Mouse (Mus musculus) intestine, embryonic 14.5 days (tissue): Measurements from ENCODE around the gene Rps27l. TPM values are rescaled to one million over a fixed set of nuclear protein-coding genes. Genes with fewer than 3 reads are reported as not detected.

Source experiments
- ATAC-seq: fragments of 200-750 bp; cut with Nextera tagmentation; replicated peaks from 2 replicates; pipeline ENCODE4 v1.8.0; 2017; ENCODE audit warnings: low read depth, moderate number of reproducible peaks, moderate TSS enrichment, moderate library complexity; ENCODE audit not compliant: low FRiP score, low TSS enrichment
- DNase-seq: peaks from one replicate; pipeline ENCODE4 v3.0.0-alpha.2; 2018; ENCODE audit warnings: low spot score
- H3K27ac ChIP-seq: fragments of 300-500 bp; sonication (generic); 2 replicates; pipeline ENCODE4 v1.5.1; 2014; ENCODE audit warnings: low read depth, mild to moderate bottlenecking, control low read depth
- H3K27me3 ChIP-seq: fragments of 300-500 bp; sonication (generic); replicated peaks from 2 replicates; pipeline ENCODE4 v1.6.1; 2014; ENCODE audit warnings: low read length, control low read depth; ENCODE audit not compliant: control insufficient read depth, insufficient read depth
- H3K36me3 ChIP-seq: fragments of 300-500 bp; sonication (generic); 2 replicates; pipeline ENCODE4 v1.6.1; 2014; ENCODE audit warnings: low read length, control low read depth; ENCODE audit not compliant: control insufficient read depth, insufficient read depth
- H3K4me1 ChIP-seq: fragments of 300-500 bp; sonication (generic); replicated peaks from 2 replicates; pipeline ENCODE4 v1.6.1; 2014; ENCODE audit warnings: low read length, control low read depth, mixed read lengths; ENCODE audit not compliant: control insufficient read depth, insufficient read depth
- H3K4me2 ChIP-seq: fragments of 300-500 bp; sonication (generic); 2 replicates; pipeline ENCODE4 v1.6.1; 2014; ENCODE audit warnings: low read length
- H3K4me3 ChIP-seq: fragments of 300-500 bp; sonication (generic); 2 replicates; pipeline ENCODE4 v1.5.1; 2014; ENCODE audit warnings: low read depth, low read length, control low read depth, mixed read lengths
- H3K9ac ChIP-seq: fragments of 300-500 bp; sonication (generic); 2 replicates; pipeline ENCODE4 v1.6.1; 2014; ENCODE audit warnings: mild to moderate bottlenecking, low read length
- H3K9me3 ChIP-seq: fragments of 300-500 bp; sonication (generic); 2 replicates; pipeline ENCODE4 v1.6.1; 2016; ENCODE audit warnings: low read length, control low read depth; ENCODE audit not compliant: control insufficient read depth
- WGBS: fragments of 180-500 bp; shearing (Covaris S2); extraction: QIAGEN DNeasy Blood & Tissue Kit; methylation state at CpG from one replicate; pipeline ENCODE4 v1.1.7; 2014; 5-methylcytosine and 5-hydroxymethylcytosine counted together
- polyA plus RNA-seq: library from polyadenylated mRNA; unstranded; fragments of >200 nt; fragmentation: Nextera tagmentation; extraction: Ambion mirVana; gene quantifications from 2 replicates; pipeline ENCODE4 v1.2.1, GENCODE M21; 2014

The Rps27l gene
- polyA plus RNA-seq, 1 experiment from 2014 or later: 793 TPM

DNA sequence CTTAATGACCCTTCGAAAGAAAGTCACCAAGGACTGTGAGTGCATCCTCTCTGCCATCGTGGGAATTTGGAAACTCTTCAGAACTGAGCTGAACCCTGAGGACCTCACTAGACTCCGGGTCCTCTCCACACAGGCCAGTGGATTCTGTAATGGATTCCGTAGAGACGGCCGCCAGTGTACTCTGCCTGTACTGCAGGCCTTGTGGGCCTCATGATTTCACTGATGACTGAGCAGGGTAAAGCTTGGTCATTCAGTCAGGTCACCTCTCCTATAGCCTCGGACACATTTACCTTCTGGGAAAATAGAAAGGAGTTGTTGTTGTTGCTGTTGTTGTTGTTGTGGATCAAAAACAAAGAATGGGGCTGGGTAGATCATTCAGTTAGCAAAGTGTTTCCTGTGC is 36.2 kb downstream of the Rps27l start:
- H3K4me1 ChIP-seq: no peaks in the 10 kb centered on the region
- no peak overlapping the region for H3K9ac ChIP-seq
- DNase-seq (no peak), ATAC-seq (no peak; the same call in 1 of the 2 replicates)
- 84% methylated on average over 7 of the region's 7 CpGs for WGBS
- H3K4me2 ChIP-seq: no peak overlapping the region
- peak overlapping the region; percentile 13; the same call in 1 of the 2 replicates for H3K27ac ChIP-seq
- no peak overlapping the region for H3K4me3 ChIP-seq
- no peaks in the 10 kb centered on the region for H3K27me3 ChIP-seq
- H3K36me3 ChIP-seq: no peaks in the 10 kb centered on the region
- no peaks in the 10 kb centered on the region for H3K9me3 ChIP-seq

DNA sequence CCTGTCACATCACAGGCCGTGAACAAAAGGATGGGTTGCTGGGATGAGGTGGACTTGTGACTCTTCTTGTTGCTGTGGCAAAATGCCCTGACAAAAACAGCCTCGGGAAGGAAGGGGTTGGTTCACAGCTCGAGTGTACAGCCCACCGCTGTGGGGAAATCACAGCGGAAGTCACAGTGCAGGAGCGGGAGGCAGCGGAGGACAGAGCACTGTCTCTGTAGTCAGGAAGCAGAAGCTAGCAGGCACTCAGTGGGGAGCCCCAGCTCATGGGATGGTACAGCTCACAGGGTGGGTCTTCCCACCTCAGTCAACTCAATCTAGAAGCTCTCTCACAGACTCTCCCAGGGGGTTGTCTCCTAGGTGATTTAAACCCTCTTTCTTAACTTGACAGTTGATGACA is 39.5 kb downstream of the Rps27l start:
- WGBS: 84% methylated on average over 7 of the region's 7 CpGs
- Histone ChIP-seq H3K9ac (no peak overlapping the region), H3K36me3 (no peaks in the 10 kb centered on the region), H3K9me3 (no peaks in the 10 kb centered on the region), H3K4me3 (no peak overlapping the region), H3K27me3 (no peaks in the 10 kb centered on the region), H3K4me2 (no peak overlapping the region), H3K4me1 (peaks cover 29% of the 10 kb centered on the region), H3K27ac (no peak overlapping the region)
- no peak for DNase-seq
- ATAC-seq: no peak

DNA sequence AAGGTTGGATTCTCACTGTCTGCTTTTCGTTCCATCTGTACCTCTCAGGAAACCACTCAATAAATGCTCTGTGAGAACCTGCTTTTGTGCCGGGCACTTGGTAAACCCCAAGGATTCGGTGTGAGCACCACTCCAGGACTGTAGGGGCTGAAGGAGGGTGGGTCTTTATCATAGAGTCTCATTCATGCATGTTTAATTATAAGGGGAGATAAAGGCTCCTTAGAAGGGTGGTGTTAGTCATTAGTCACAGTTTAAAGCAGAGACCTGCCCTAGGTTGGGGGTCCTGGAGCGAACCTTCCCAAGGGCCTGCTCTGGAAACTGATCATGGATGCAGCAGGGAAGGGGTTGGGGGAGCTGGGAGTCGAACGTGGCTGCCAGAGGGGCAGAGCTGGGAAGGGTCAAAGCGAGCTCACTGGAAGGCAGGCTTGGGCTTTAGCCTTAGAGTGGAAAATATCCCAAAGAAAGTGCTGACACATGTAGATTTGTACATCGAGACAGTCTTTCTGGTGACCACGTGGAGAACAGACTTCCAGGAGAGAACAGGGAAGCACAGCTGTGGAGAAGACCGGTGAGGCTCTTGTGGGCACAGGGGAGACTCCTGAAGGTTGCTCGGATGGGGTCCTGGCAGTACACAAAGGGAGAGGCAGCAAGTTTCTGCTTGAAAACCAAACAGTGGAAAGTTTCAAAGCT is 42.5 kb downstream of the Rps27l start:
- WGBS: 39% methylated on average over 11 of the region's 11 CpGs
- Histone ChIP-seq H3K9me3 (0 out of 2 replicates have a peak, but pooled peaks cover 4% of the 10 kb centered on the region), H3K9ac (no peak overlapping the region), H3K4me2 (no peak overlapping the region), H3K4me3 (no peak overlapping the region), H3K27me3 (no peaks in the 10 kb centered on the region), H3K36me3 (no peaks in the 10 kb centered on the region), H3K4me1 (peaks cover 29% of the 10 kb centered on the region), H3K27ac (peak overlapping the region; percentile 93)
- 0 out of 2 replicates have a peak, but pooled peaks have one; percentile 12 for ATAC-seq
- DNase-seq: peak; percentile 68

DNA sequence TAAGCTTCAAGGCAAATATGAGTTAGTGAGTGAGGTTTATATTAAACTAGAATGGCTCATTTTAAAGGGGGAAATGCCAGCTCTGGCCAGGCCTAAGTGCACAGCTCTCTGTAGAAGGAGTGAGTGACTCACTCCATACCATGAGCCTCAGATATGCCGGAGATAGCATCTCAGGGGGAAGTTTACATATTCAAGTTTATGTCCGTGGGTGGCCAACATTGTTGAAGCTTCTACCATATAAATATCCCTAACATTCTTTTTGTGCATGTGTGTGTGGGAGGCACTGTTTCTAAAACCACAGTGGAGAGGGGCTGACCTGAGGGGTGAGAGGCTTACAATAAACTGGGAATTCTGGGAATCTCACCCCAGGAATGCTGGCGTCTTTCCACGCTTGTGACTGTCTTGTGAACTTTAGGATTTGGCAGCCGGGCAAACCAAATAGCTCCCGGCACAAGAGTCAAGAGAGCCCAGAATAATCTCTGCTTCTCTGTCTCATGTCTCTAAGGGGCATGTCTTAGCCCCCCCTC is 43.1 kb downstream of the Rps27l start:
- WGBS: 13% methylated on average over 6 of the region's 6 CpGs
- DNase-seq (peak; percentile 72), ATAC-seq (peak; percentile 68)
- Histone ChIP-seq H3K4me2 (no peak overlapping the region), H3K27me3 (no peaks in the 10 kb centered on the region), H3K9ac (no peak overlapping the region), H3K9me3 (0 out of 2 replicates have a peak, but pooled peaks cover 4% of the 10 kb centered on the region), H3K4me3 (no peak overlapping the region), H3K36me3 (no peaks in the 10 kb centered on the region), H3K27ac (peak overlapping the region; percentile 93), H3K4me1 (peaks cover 29% of the 10 kb centered on the region)

DNA sequence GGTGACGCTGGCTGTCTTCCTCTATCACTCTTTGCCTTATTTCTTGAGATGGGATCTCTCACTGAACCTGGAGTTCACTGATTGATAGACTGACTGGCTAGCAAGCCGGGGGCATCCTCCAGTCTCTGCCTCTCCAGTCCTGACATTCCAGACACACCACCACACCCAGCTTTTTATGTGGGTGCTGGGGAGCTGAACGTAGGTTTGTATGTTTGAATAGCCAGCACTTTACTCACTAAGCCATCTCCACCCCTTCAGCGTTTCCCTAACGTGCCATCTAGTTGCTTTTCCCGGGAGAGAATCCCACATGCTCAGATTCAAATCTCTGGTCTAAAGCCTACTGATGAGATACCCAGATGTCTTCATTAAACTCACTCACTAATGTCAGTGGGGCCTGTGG is 43.7 kb downstream of the Rps27l start:
- peak overlapping the region; percentile 93 for H3K27ac ChIP-seq
- DNase-seq: no peak
- H3K4me1 ChIP-seq: peaks cover 29% of the 10 kb centered on the region
- no peak for ATAC-seq
- H3K27me3 ChIP-seq: no peaks in the 10 kb centered on the region
- 0 out of 2 replicates have a peak, but pooled peaks cover 4% of the 10 kb centered on the region for H3K9me3 ChIP-seq
- WGBS: 39% methylated on average over 6 of the region's 6 CpGs
- H3K4me2 ChIP-seq: no peak overlapping the region; the same call in 1 of the 2 replicates
- no peak overlapping the region for H3K9ac ChIP-seq
- no peak overlapping the region for H3K4me3 ChIP-seq
- no peaks in the 10 kb centered on the region for H3K36me3 ChIP-seq

DNA sequence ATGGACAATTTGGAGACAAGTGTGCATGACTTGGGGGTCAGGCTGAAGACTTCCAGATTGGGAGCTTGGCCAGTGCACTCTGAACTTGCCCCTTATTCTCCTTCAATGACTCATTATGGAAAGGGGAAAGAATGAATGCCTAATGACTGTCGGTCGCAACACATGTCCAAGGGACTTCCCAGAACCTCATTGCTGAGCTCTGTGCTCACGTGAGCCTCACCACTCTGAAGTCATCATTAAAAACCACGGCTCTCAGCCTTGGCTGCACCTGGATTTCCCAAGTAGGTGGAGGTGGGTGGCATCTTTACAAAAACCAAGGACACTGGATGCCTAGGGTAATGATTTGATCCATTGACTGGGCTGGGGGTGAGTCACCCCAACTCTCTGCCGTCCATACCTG is 44.2 kb downstream of the Rps27l start:
- H3K9ac ChIP-seq: no peak overlapping the region
- peak overlapping the region; percentile 93; the same call in 1 of the 2 replicates for H3K27ac ChIP-seq
- H3K4me3 ChIP-seq: no peak overlapping the region
- no peak overlapping the region for H3K4me2 ChIP-seq
- H3K4me1 ChIP-seq: peaks cover 29% of the 10 kb centered on the region
- no peaks in the 10 kb centered on the region for H3K27me3 ChIP-seq
- 87% methylated on average over 5 of the region's 5 CpGs for whole genome bisulfite sequencing
- ATAC-seq (no peak), DNase-seq (no peak)
- H3K36me3 ChIP-seq: no peaks in the 10 kb centered on the region
- H3K9me3 ChIP-seq: 0 out of 2 replicates have a peak, but pooled peaks cover 4% of the 10 kb centered on the region

DNA sequence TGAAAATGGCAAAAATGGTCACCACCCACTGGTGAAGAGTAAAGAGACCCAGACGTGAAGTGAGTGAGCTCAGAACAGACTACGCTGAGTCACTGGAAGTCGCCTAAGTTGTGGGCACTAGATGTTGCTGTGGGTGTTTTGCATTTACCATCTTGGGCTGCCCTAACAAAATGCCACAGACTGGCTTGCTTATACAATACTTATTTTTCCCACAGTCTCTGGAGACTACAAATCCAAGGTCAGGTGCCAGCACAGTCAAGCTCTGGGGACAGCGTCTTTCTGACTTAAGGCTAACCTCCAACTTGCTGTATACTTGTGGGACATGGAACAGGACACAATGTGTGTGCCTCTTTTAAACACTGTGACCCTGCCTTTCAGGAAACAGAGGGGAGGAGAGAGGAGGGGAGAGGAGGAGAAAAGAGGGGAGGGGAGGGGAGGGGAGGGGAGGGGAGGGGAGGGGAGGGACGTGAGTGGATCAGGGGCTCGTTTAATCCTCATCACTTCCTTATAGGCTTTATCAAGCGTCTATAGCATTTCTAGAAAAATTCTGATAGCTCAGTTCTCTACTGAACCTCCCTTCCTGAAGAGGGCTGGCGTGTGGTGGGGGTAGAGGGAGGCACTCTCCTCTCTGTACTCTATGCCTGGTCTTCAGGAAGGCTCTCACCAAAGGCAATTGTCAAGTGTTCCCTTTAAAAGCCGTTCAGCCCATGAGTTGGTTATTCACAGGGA is 45.3 kb downstream of the Rps27l start:
- H3K27me3 ChIP-seq: no peaks in the 10 kb centered on the region
- DNase-seq: no peak
- WGBS: 61% methylated on average over 9 of the region's 9 CpGs

DNA sequence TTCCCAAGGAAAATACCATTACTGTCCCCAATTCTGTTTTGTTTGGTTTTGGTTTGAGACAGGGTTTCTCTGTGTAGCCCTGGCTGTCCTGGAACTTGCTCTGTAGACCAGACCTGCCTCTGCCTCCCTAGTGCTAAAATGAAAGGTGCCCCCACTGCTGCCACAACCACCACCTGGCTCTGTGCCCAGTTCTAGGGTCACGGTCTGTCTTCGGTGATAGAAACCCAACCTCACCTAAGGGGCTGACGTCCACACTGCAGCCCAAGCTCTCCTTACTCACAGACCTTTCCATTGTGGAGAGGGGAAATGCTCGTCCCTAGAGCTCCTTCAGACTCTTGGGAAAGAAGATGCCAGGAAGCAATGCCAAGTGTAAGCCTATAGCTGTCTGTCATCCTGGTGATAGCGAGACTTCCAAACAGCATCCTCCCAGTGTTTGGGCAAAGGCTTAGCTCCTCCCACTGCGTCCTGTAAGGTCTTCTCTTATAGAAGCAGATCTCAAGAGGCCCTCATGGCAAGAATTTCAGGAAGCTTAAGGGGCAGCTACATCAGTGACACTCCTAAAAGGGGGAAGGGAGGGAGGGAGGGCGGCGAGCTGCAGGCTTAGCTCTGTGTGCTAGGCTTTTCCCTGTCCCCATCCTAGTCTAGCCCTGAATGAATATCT is 46.0 kb downstream of the Rps27l start:
- no peak for DNase-seq
- WGBS: 76% methylated on average over 8 of the region's 8 CpGs
- Histone ChIP-seq H3K27ac (no peak overlapping the region), H3K9me3 (0 out of 2 replicates have a peak, but pooled peaks cover 4% of the 10 kb centered on the region), H3K4me3 (no peak overlapping the region), H3K4me1 (peaks cover 29% of the 10 kb centered on the region), H3K9ac (no peak overlapping the region), H3K27me3 (no peaks in the 10 kb centered on the region), H3K4me2 (no peak overlapping the region), H3K36me3 (no peaks in the 10 kb centered on the region)
- no peak for ATAC-seq

More for the DNA sequence above, 45.3 kb downstream of the Rps27l start:
- Histone ChIP-seq H3K4me1 (peaks cover 29% of the 10 kb centered on the region), H3K4me2 (no peak overlapping the region), H3K27ac (no peak overlapping the region), H3K36me3 (no peaks in the 10 kb centered on the region), H3K9me3 (0 out of 2 replicates have a peak, but pooled peaks cover 4% of the 10 kb centered on the region), H3K9ac (no peak overlapping the region), H3K4me3 (no peak overlapping the region)
- no peak for ATAC-seq
